29 mouse cellular contexts compared by ENCODE assay signal in the genomic region with DNA sequence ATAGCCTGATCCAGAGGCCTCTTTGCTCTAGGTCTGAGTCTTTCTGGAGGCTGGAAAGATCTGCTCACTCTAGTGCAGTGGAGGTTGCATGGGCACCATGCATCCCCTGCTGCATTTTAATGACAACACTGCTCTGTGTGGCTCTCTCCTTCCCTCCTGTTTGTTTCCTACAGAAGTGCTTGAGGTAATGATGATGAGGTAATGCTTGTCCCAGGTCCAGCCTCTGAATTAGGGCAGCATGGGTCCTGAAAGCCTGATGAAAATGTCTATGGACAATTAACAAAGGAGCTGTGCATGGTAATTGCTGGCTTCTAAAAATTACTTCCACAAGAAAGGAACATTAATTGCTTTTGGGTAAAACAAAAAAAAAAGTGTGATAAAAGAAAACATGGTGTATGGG.
A peak's percentile ranks its signal among the peaks of the same experiment; 100 is the strongest.
DNase-seq lines count a peak whose midpoint lies in the region; ATAC-seq lines count a peak whose summit lies in the region.
"Had no signal": no experiment of that assay in that cellular context is flagged by ENCODE, and none has a peak within 500 bp of the region (broad histone marks: within the 10 kb centered on the region; RNA-seq: fewer than 3 reads in every experiment).

No protein-coding gene starts in this region.

- H3K4me1 ChIP-seq in forebrain, embryonic 16.5 days (replicated peaks; ENCODE audit: control insufficient read depth, insufficient read depth, low read length), result no peaks in the 10 kb centered on the region
- no peaks in the 10 kb centered on the region for H3K4me1 ChIP-seq in intestine, embryonic 15.5 days (replicated peaks)
- H3K4me1 ChIP-seq: embryonic facial prominence, embryonic 12.5 days; heart, embryonic 10.5 days; heart, embryonic 15.5 days; hindbrain, embryonic 12.5 days; limb, embryonic 10.5 days; limb, embryonic 15.5 days; midbrain, embryonic 13.5 days; neural tube, embryonic 13.5 days had no signal

- peak; percentile 4 to 7 for DNase-seq in cerebellum, adult 18-20 months
- no peak for DNase-seq in cerebellum, adult 9-10 months
- peak; percentile 8 for DNase-seq in retina, adult 2 months (ENCODE audit: low read depth, low spot score)
- DNase-seq in retina, embryonic 14.5 days (ENCODE audit: low spot score), result no peak
- DNase-seq in gastrocnemius, postnatal 10 days, result no peak
- DNase-seq: adrenal gland, postnatal 25 days; cerebellum, postnatal 25 days; gastrocnemius, postnatal 25 days; heart, adult 11 months; heart, postnatal 36 days; kidney, adult 11 months; kidney, postnatal 14 days; layer of hippocampus, adult 9-11 months; lung, adult 2 months; lung, postnatal 10 days; right cerebral cortex, adult 18-20 months; thymus, postnatal 4 days had no signal

- H3K9me3 ChIP-seq in forebrain, embryonic 16.5 days (ENCODE audit: control insufficient read depth, low read length), result no peaks in the 10 kb centered on the region
- H3K9me3 ChIP-seq in intestine, embryonic 15.5 days, result no peaks in the 10 kb centered on the region
- H3K9me3 ChIP-seq: embryonic facial prominence, embryonic 12.5 days; heart, embryonic 10.5 days; heart, embryonic 15.5 days; hindbrain, embryonic 12.5 days; limb, embryonic 10.5 days; limb, embryonic 15.5 days; midbrain, embryonic 13.5 days; neural tube, embryonic 13.5 days had no signal

- H3K27ac ChIP-seq in forebrain, embryonic 16.5 days (ENCODE audit: low read length), result no peak overlapping the region
- no peak overlapping the region for H3K27ac ChIP-seq in intestine, embryonic 15.5 days
- H3K27ac ChIP-seq: embryonic facial prominence, embryonic 12.5 days; heart, embryonic 10.5 days; heart, embryonic 15.5 days; hindbrain, embryonic 12.5 days; limb, embryonic 10.5 days; limb, embryonic 15.5 days; liver, embryonic 14.5 days; macrophage; midbrain, embryonic 13.5 days; neural tube, embryonic 13.5 days had no signal

- ATAC-seq in forebrain, embryonic 16.5 days, result peak; percentile 90
- no peak for ATAC-seq in intestine, embryonic 15.5 days
- ATAC-seq: midbrain, embryonic 13.5 days had no signal

- H3K4me2 ChIP-seq in forebrain, embryonic 16.5 days (ENCODE audit: low read length), result no peak overlapping the region
- H3K4me2 ChIP-seq in intestine, embryonic 15.5 days (replicated peaks), result no peak overlapping the region
- H3K4me2 ChIP-seq: embryonic facial prominence, embryonic 12.5 days; heart, embryonic 15.5 days; hindbrain, embryonic 12.5 days; limb, embryonic 15.5 days; midbrain, embryonic 13.5 days; neural tube, embryonic 13.5 days had no signal

- H3K4me3 ChIP-seq in forebrain, embryonic 16.5 days (replicated peaks; ENCODE audit: low read length), result no peak overlapping the region
- no peak overlapping the region for H3K4me3 ChIP-seq in intestine, embryonic 15.5 days (replicated peaks)
- H3K4me3 ChIP-seq: embryonic facial prominence, embryonic 12.5 days; heart, embryonic 10.5 days; heart, embryonic 15.5 days; hindbrain, embryonic 12.5 days; limb, embryonic 10.5 days; limb, embryonic 15.5 days; midbrain, embryonic 13.5 days; neural tube, embryonic 13.5 days had no signal

- H3K27me3 ChIP-seq in forebrain, embryonic 16.5 days (replicated peaks; ENCODE audit: control insufficient read depth, insufficient read depth, low read length), result no peaks in the 10 kb centered on the region
- H3K27me3 ChIP-seq in intestine, embryonic 15.5 days (replicated peaks), result no peaks in the 10 kb centered on the region
- H3K27me3 ChIP-seq: heart, embryonic 15.5 days; hindbrain, embryonic 12.5 days; limb, embryonic 15.5 days; midbrain, embryonic 13.5 days; neural tube, embryonic 13.5 days had no signal

- H3K36me3 ChIP-seq in forebrain, embryonic 16.5 days (ENCODE audit: control insufficient read depth, insufficient read depth), result no peaks in the 10 kb centered on the region
- no peaks in the 10 kb centered on the region for H3K36me3 ChIP-seq in intestine, embryonic 15.5 days
- H3K36me3 ChIP-seq: embryonic facial prominence, embryonic 12.5 days; heart, embryonic 10.5 days; heart, embryonic 15.5 days; hindbrain, embryonic 12.5 days; limb, embryonic 10.5 days; limb, embryonic 15.5 days; midbrain, embryonic 13.5 days; neural tube, embryonic 13.5 days had no signal

- no peak overlapping the region for H3K9ac ChIP-seq in forebrain, embryonic 16.5 days (replicated peaks; ENCODE audit: low read depth, low read length)
- H3K9ac ChIP-seq in intestine, embryonic 15.5 days, result no peak overlapping the region
- H3K9ac ChIP-seq: embryonic facial prominence, embryonic 12.5 days; heart, embryonic 15.5 days; hindbrain, embryonic 12.5 days; limb, embryonic 15.5 days; liver, embryonic 14.5 days; midbrain, embryonic 13.5 days; neural tube, embryonic 13.5 days had no signal

Comparison
In these comparisons a context has a peak if more than half of its experiments do, and no peak if none do; other contexts are left out.
1. DNase-seq: peak in cerebellum, adult 18-20 months (2 of 2) and retina, adult 2 months (single experiment); none in cerebellum, adult 9-10 months (single experiment), retina, embryonic 14.5 days (single experiment) and gastrocnemius, postnatal 10 days (single experiment).